Mouse (Mus musculus) liver, embryonic 14.5 days (tissue): ENCODE results near the gene Ulk3. TPM values are rescaled to one million over a fixed set of nuclear protein-coding genes. Genes with fewer than 3 reads are reported as not detected.

ENCODE experiments used
- ATAC-seq: fragments of 200-750 bp; cut with Nextera tagmentation; 2 replicates; pipeline ENCODE4 v1.8.0; 2017; ENCODE audit warnings: moderate number of reproducible peaks, mild to moderate bottlenecking, moderate library complexity; ENCODE audit not compliant: insufficient read depth
- DNase-seq, 3 experiments: peaks; one replicate each; pipeline ENCODE4 v3.0.0-alpha.2; 2012 to 2013; ENCODE audit warnings: low read depth in 3 of 3, low spot score in 3 of 3
- H3K27ac ChIP-seq: fragments of 300-500 bp; sonication (generic); 2 replicates; pipeline ENCODE4 v1.5.1; 2014; ENCODE audit warnings: moderate library complexity, mild to moderate bottlenecking, control low read depth, inconsistent platforms
- H3K27me3 ChIP-seq: fragments of 300-500 bp; sonication (generic); 2 replicates; pipeline ENCODE4 v1.6.1; 2014; ENCODE audit warnings: mild to moderate bottlenecking, low read length, moderate library complexity; ENCODE audit not compliant: control insufficient read depth, insufficient read depth
- H3K36me3 ChIP-seq: fragments of 300-500 bp; sonication (generic); replicated peaks from 2 replicates; pipeline ENCODE4 v1.6.1; 2014; ENCODE audit warnings: low read depth; ENCODE audit not compliant: control insufficient read depth, insufficient read depth
- H3K4me1 ChIP-seq, 2 experiments: fragments of 200-500 bp in 1 of 2; fragments of 300-500 bp in 1 of 2; sonication (generic) in 1 of 2; replicated peaks; 2 replicates each; pipeline ENCODE4 v1.6.1; 2012 to 2014; ENCODE audit warnings: antibody characterized with exemption in 1 of 2, inconsistent platforms in 1 of 2, low read length in 1 of 2; ENCODE audit not compliant: control insufficient read depth in 2 of 2, insufficient read depth in 2 of 2
- H3K4me2 ChIP-seq: fragments of 300-500 bp; sonication (generic); 2 replicates; pipeline ENCODE4 v1.6.1; 2014; ENCODE audit warnings: low read depth, mild to moderate bottlenecking, control low read depth, moderate library complexity
- H3K4me3 ChIP-seq, 2 experiments: fragments of 200-500 bp in 1 of 2; fragments of 300-500 bp in 1 of 2; sonication (generic) in 1 of 2; 2 replicates each; pipeline ENCODE4 v1.5.1; 2012 to 2014; ENCODE audit warnings: low read depth in 2 of 2, low read length in 2 of 2, mild to moderate bottlenecking in 2 of 2, control low read depth in 1 of 2, inconsistent platforms in 1 of 2, moderate library complexity in 1 of 2; ENCODE audit not compliant: insufficient read depth in 1 of 2
- H3K9ac ChIP-seq: fragments of 300-500 bp; sonication (generic); replicated peaks from 2 replicates; pipeline ENCODE4 v1.6.1; 2014; ENCODE audit warnings: mild to moderate bottlenecking, control low read depth, moderate library complexity
- H3K9me3 ChIP-seq: fragments of 300-500 bp; sonication (generic); 2 replicates; pipeline ENCODE4 v1.6.1; 2016; ENCODE audit warnings: low read length, mixed read lengths; ENCODE audit not compliant: control insufficient read depth
- CTCF ChIP-seq: IDR thresholded peaks from 2 replicates; pipeline ENCODE4 v1.5.1; 2016; ENCODE audit warnings: antibody characterized with exemption, low read depth, control low read depth
- EP300 ChIP-seq: IDR thresholded peaks from 2 replicates; pipeline ENCODE4 v1.6.1; 2016; ENCODE audit warnings: antibody characterized with exemption, low read depth
- WGBS: fragments of 180-500 bp; shearing (Covaris S2); extraction: QIAGEN DNeasy Blood & Tissue Kit; methylation state at CpG from one replicate; pipeline ENCODE4 v1.1.7; 2014; ENCODE audit not compliant: insufficient replicate concordance; 5-methylcytosine and 5-hydroxymethylcytosine counted together
- polyA plus RNA-seq, 2 experiments: library from polyadenylated mRNA; depleted of rRNA in 1 of 2; stranded (reverse) in 1 of 2; unstranded in 1 of 2; fragments of >200 nt; fragmentation: Nextera tagmentation in 1 of 2; extraction: Ambion mirVana in 1 of 2; gene quantifications; 2 replicates each; pipeline versions ENCODE4 v1.2.1 to v1.2.3; 2012 to 2014

Ulk3 gene
- polyA plus RNA-seq (2012; rRNA removed) = 4.5 and 5.1 TPM in 2 replicates
- polyA plus RNA-seq (2014; fragmentation: Nextera tagmentation; extraction: Ambion mirVana) = 2.0 and 2.3 TPM in 2 replicates

- Histone ChIP-seq H3K9me3 (no peaks in the 10 kb centered on the region), H3K4me1 (peaks cover 4 to 6% of the 10 kb centered on the region in 2 experiments), H3K4me2 (peak within 1 kb of the TSS; percentile 91), H3K27ac (no peak within 1 kb of the TSS; the same call in 1 of the 2 replicates), H3K9ac (peak within 1 kb of the TSS; percentile 76), H3K4me3 (peak within 1 kb of the TSS; percentile 74 to 81), H3K27me3 (no peaks in the 10 kb centered on the region), H3K36me3 (no peaks in the 10 kb centered on the region)
- TF ChIP-seq EP300 (no peak), CTCF (peak; percentile 34)
- WGBS = under 1% methylated on average over 58 of the region's 58 CpGs
- DNase-seq = peak; percentile 38 to 58 (median 53)
- peak; percentile 81 for ATAC-seq
Observed at GRCm38 (mm10) chr9:57589224-57590126, at the start of gene Ulk3. TSS of gene Ulk3 (plus strand) at chr9:57589452.

GRCm38 (mm10) chr9:57539550-57539949, 49.7 kb upstream of the Ulk3 start:
- no peaks in the 10 kb centered on the region for H3K27me3 ChIP-seq
- WGBS = 77% methylated on average over 2 of the region's 2 CpGs
- TF ChIP-seq CTCF (no peak), EP300 (no peak)
- H3K9me3 ChIP-seq = no peaks in the 10 kb centered on the region
- no peak overlapping the region for H3K4me3 ChIP-seq
- DNase-seq (no peak), ATAC-seq (no peak)
- no peak overlapping the region for H3K4me2 ChIP-seq
- no peak overlapping the region for H3K9ac ChIP-seq
- H3K4me1 ChIP-seq = peaks cover 6 to 8% of the 10 kb centered on the region in 2 experiments; a peak in 3 of 4 replicates
- peaks cover 14% of the 10 kb centered on the region for H3K36me3 ChIP-seq
- no peak overlapping the region for H3K27ac ChIP-seq

GRCm38 (mm10) chr9:57541312-57541711, 47.9 kb upstream of the Ulk3 start:
- no peak for DNase-seq
- no peak for ATAC-seq
- Histone ChIP-seq H3K4me2 (no peak overlapping the region), H3K4me1 (peaks cover 6 to 8% of the 10 kb centered on the region in 2 experiments; a peak in 3 of 4 replicates), H3K36me3 (peaks cover 14% of the 10 kb centered on the region), H3K27me3 (no peaks in the 10 kb centered on the region), H3K27ac (no peak overlapping the region), H3K9me3 (no peaks in the 10 kb centered on the region), H3K4me3 (no peak overlapping the region), H3K9ac (no peak overlapping the region)
- 11% methylated on average over 1 of the region's 1 CpGs for WGBS
- TF ChIP-seq EP300 = no peak
- TF ChIP-seq CTCF = peak; percentile 76

- WGBS = 67% methylated on average over 3 of the region's 3 CpGs
- no peak overlapping the region for H3K9ac ChIP-seq
- peaks cover 4 to 10% of the 10 kb centered on the region in 2 experiments for H3K4me1 ChIP-seq
- ATAC-seq = no peak
- no peak for DNase-seq
- H3K4me2 ChIP-seq = no peak overlapping the region
- H3K36me3 ChIP-seq = peaks cover 14% of the 10 kb centered on the region
- H3K9me3 ChIP-seq = no peaks in the 10 kb centered on the region
- no peak overlapping the region for H3K27ac ChIP-seq
- TF ChIP-seq EP300 (no peak), CTCF (no peak)
- H3K4me3 ChIP-seq = no peak overlapping the region
- H3K27me3 ChIP-seq = no peaks in the 10 kb centered on the region
Observed at GRCm38 (mm10) chr9:57543951-57544350, 45.3 kb upstream of the Ulk3 start.

GRCm38 (mm10) chr9:57547287-57547686, 42.0 kb upstream of the Ulk3 start:
- Histone ChIP-seq H3K36me3 (peaks cover 4% of the 10 kb centered on the region), H3K4me1 (peaks cover 4 to 17% of the 10 kb centered on the region in 2 experiments), H3K27ac (no peak overlapping the region), H3K27me3 (no peaks in the 10 kb centered on the region), H3K4me2 (peak overlapping the region; percentile 1; the same call in 1 of the 2 replicates), H3K9me3 (no peaks in the 10 kb centered on the region), H3K9ac (0 out of 2 replicates have a peak overlapping the region, but pooled peaks have one; percentile 1), H3K4me3 (no peak overlapping the region)
- ATAC-seq (no peak), DNase-seq (peak in 1 of 3 experiments; percentile 31)
- 16% methylated on average over 5 of the region's 5 CpGs for WGBS
- TF ChIP-seq CTCF (no peak), EP300 (no peak)
